ENCODE assay signal across 8 mouse cellular contexts in the genomic region with DNA sequence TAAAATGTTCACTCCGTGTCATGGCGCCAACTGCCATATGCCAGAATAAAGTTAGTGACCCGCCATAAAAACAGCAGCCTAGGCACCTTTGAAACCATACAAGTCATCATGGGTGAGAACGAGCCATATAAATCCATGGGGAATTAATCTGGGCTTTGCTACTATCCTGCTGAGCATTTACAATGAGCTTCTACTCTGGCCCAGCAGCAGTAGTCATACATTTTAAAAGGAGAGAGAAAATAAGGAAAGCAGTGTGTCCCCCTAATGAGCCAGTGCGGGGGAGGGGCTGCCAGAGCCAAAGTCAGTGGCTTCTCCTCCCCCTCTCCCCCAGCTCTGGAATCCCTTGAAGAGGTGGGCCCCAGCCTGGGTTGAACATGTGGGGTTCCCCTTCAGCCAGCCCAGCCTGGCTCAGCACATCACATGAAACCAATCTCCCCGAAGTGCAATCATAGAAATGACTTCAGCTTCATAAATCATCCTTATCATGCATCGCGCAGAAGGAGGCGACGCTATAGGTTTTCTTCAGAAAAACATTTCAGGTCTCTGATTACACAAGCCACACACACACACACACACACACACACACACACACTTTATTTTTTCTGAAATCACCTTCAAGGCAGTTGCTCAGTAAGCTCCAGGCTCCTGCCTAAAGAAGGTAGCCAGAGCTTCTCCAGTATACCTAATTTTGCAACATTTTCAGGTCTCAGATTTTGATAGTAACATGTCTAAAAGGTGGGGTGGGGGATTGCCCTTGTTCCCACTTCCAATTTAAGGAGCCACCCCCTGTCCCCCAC.
DNase-seq lines count a peak whose midpoint lies in the region; ATAC-seq lines count a peak whose summit lies in the region.

No protein-coding gene starts in this region.

- 26% methylated on average over 10 of the region's 10 CpGs for WGBS in heart, embryonic 11.5 days (ENCODE audit: insufficient replicate concordance)
- WGBS in embryonic facial prominence, embryonic 11.5 days: 25% methylated on average over 10 of the region's 10 CpGs
- 11% methylated on average over 10 of the region's 10 CpGs for WGBS in intestine, embryonic 15.5 days

- ATAC-seq in heart, embryonic 11.5 days (replicated peaks; ENCODE audit: insufficient number of reproducible peaks, low FRiP score, low TSS enrichment): peak; percentile 46; the same call in 1 of the 2 replicates
- no peak; the same call in 1 of the 2 replicates for ATAC-seq in embryonic facial prominence, embryonic 11.5 days (replicated peaks; ENCODE audit: insufficient number of reproducible peaks, low FRiP score, low TSS enrichment, low read depth)
- ATAC-seq in intestine, embryonic 15.5 days: peak; percentile 97
- no peak for ATAC-seq in megakaryocyte, adult 5-6 weeks (ENCODE audit: poor library complexity, severe bottlenecking)

- H3K27me3 ChIP-seq in heart, embryonic 11.5 days (ENCODE audit: control insufficient read depth, insufficient read depth, low read length): no peaks in the 10 kb centered on the region
- H3K27me3 ChIP-seq in embryonic facial prominence, embryonic 11.5 days (ENCODE audit: control insufficient read depth, insufficient read depth, low read length): no peaks in the 10 kb centered on the region
- no peaks in the 10 kb centered on the region for H3K27me3 ChIP-seq in intestine, embryonic 15.5 days (replicated peaks)

- H3K9me3 ChIP-seq in heart, embryonic 11.5 days (replicated peaks; ENCODE audit: control insufficient read depth, low read length): no peaks in the 10 kb centered on the region
- no peaks in the 10 kb centered on the region for H3K9me3 ChIP-seq in embryonic facial prominence, embryonic 11.5 days (replicated peaks; ENCODE audit: control insufficient read depth, low read length)
- no peaks in the 10 kb centered on the region for H3K9me3 ChIP-seq in intestine, embryonic 15.5 days

- no peak for DNase-seq in heart, postnatal 10 days
- peak; percentile 19 for DNase-seq in embryonic facial prominence, embryonic 11.5 days (ENCODE audit: low spot score)
- DNase-seq in neural tube, embryonic 10.5 days (ENCODE audit: extremely low spot score, low spot score): peak; percentile 35
- DNase-seq in adrenal gland, postnatal 4 days (ENCODE audit: low spot score in 2 of 2): no peak
- DNase-seq in frontal cortex, adult 2 months (ENCODE audit: extremely low spot score in 1 of 2, low spot score in 1 of 2): no peak

- no peak overlapping the region for H3K4me2 ChIP-seq in heart, embryonic 11.5 days
- no peak overlapping the region; the same call in 1 of the 2 replicates for H3K4me2 ChIP-seq in embryonic facial prominence, embryonic 11.5 days (ENCODE audit: low read depth, low read length)
- H3K4me2 ChIP-seq in intestine, embryonic 15.5 days (replicated peaks): peak overlapping the region; percentile 22; the same call in 1 of the 2 replicates

- H3K4me3 ChIP-seq in heart, embryonic 11.5 days (ENCODE audit: low read depth, low read length): no peak overlapping the region
- H3K4me3 ChIP-seq in embryonic facial prominence, embryonic 11.5 days (ENCODE audit: low read depth, low read length): no peak overlapping the region
- no peak overlapping the region for H3K4me3 ChIP-seq in intestine, embryonic 15.5 days (replicated peaks)

- H3K4me1 ChIP-seq in heart, embryonic 11.5 days (ENCODE audit: control insufficient read depth, insufficient read depth, low read length): peaks cover 5% of the 10 kb centered on the region; the same call in 1 of the 2 replicates
- 0 out of 2 replicates have a peak, but pooled peaks cover 2% of the 10 kb centered on the region for H3K4me1 ChIP-seq in embryonic facial prominence, embryonic 11.5 days (ENCODE audit: control insufficient read depth, insufficient read depth, low read length)
- peaks cover 4% of the 10 kb centered on the region; the same call in 1 of the 2 replicates for H3K4me1 ChIP-seq in intestine, embryonic 15.5 days (replicated peaks)

- no peak overlapping the region for H3K9ac ChIP-seq in heart, embryonic 11.5 days (ENCODE audit: low read depth, low read length)
- no peak overlapping the region for H3K9ac ChIP-seq in embryonic facial prominence, embryonic 11.5 days (replicated peaks; ENCODE audit: low read length)
- H3K9ac ChIP-seq in intestine, embryonic 15.5 days: no peak overlapping the region

- no peak overlapping the region for H3K27ac ChIP-seq in heart, embryonic 11.5 days (ENCODE audit: low read depth, low read length)
- no peak overlapping the region for H3K27ac ChIP-seq in embryonic facial prominence, embryonic 11.5 days (replicated peaks; ENCODE audit: low read depth, low read length)
- peak overlapping the region; percentile 77 for H3K27ac ChIP-seq in intestine, embryonic 15.5 days

- no peaks in the 10 kb centered on the region for H3K36me3 ChIP-seq in heart, embryonic 11.5 days (ENCODE audit: control insufficient read depth, insufficient read depth, low read length)
- no peaks in the 10 kb centered on the region for H3K36me3 ChIP-seq in embryonic facial prominence, embryonic 11.5 days (replicated peaks; ENCODE audit: control insufficient read depth, insufficient read depth, low read depth, low read length)
- no peaks in the 10 kb centered on the region for H3K36me3 ChIP-seq in intestine, embryonic 15.5 days

- intact Hi-C loops in heart, postnatal 10 days (cut with DNase I): no loop called here

Comparison
In these comparisons a context has a peak if more than half of its experiments do, and no peak if none do; other contexts are left out.
1. ATAC-seq: peak in heart, embryonic 11.5 days (single experiment) and intestine, embryonic 15.5 days (single experiment); none in embryonic facial prominence, embryonic 11.5 days (single experiment) and megakaryocyte, adult 5-6 weeks (single experiment).
2. DNase-seq: peak in embryonic facial prominence, embryonic 11.5 days (single experiment) and neural tube, embryonic 10.5 days (single experiment); none in heart, postnatal 10 days (0 of 2), adrenal gland, postnatal 4 days (0 of 2) and frontal cortex, adult 2 months (0 of 2).